10 mouse cellular contexts compared by ENCODE assay signal in the genomic region with DNA sequence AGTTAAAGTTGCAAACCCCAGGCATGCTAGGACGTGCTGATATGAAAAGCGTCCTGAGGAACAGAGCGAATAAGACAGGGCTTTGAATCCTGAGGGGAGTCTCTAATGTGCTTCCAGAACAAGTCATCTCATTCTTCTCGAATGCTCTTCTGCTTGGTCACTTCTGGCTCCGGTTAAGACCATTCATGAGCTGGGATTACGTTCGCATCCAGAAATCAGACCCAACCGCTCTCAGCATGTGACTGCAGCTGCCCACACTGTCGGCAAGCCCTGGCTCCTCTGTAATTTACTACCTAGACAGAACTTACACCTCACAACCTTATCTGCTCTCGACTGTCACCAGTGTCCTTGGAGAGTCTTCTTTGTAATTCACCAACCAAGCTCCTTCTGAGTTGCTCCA. TPM values are rescaled to one million over a fixed set of nuclear protein-coding genes. Genes with fewer than 3 reads are reported as not detected.
"Had no signal": no experiment of that assay in that cellular context is flagged by ENCODE, and none has a peak within 500 bp of the region (broad histone marks: within the 10 kb centered on the region; RNA-seq: fewer than 3 reads in every experiment).

No protein-coding gene starts in this region.

- DNase-seq: kidney, adult 9 months; kidney, postnatal 14 days; kidney, postnatal 4 days; left cerebral cortex, postnatal 4 days; liver, postnatal 0 days; lung, embryonic 14.5 days; retina, postnatal 1 day; right cerebral cortex, postnatal 25 days; thymus, postnatal 25 days had no signal

RNA-seq across cellular contexts. Expression of a gene that starts 58.3 kb away (rescaled TPM):
- total RNA-seq: megakaryocyte, adult 5-6 weeks had no signal
